Mouse (Mus musculus) thymus, postnatal 4 days (tissue): ENCODE results near the gene Mblac1.

Experiments used
- DNase-seq: peaks from one replicate; pipeline ENCODE4 v3.0.0; 2021

The Mblac1 gene

GRCm38 (mm10) chr5:138219864-138220263, 25.8 kb downstream of the Mblac1 start:
- DNase-seq = no peak

- DNase-seq = peak; percentile 95
Measured at GRCm38 (mm10) chr5:138222111-138222510, 28.0 kb downstream of the Mblac1 start.

DNA sequence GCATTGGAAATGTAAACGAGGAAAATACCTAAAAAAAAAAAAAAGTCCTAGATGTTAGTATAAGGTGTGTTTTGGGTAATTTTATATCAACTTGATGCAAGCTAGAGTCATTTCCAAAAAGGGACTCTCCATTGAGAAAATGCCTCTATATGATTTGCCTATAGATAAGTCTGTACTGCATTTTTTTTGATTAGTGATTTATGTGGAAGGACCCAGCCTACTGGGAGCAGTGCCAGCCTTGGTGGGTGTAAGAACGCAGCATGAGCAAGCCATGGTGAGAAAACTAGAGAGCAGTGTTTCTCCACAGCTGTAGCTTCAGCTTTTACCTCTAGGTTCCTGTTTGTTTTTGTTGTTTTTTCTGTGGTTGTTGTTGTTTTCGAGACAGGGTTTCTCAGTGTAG, 29.2 kb downstream of the Mblac1 start:
- no peak for DNase-seq

DNA sequence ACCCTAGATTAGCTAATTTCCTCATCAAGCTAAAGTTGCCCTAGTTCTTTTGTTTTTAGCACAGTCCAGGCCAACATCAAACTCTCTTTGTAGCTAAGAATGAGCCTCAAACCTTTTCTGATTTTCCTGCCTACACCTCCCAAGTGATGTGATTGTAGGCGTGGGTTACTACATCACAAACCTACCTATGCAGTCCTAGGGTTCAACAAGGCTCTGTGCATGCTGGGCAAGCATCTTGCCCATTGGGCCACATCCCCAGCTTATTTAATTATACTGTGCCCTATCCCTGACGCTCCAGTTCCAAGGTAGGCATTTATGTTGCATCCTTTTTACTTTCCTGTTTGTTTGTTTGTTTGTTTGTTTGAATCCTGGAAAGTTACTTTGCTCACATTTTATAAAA, 31.6 kb downstream of the Mblac1 start, which contains the start of gene Nxpe5:
Nxpe5 (plus strand) TSS at position 199 of the 400 bp plus-strand sequence.
- no peak for DNase-seq

DNA sequence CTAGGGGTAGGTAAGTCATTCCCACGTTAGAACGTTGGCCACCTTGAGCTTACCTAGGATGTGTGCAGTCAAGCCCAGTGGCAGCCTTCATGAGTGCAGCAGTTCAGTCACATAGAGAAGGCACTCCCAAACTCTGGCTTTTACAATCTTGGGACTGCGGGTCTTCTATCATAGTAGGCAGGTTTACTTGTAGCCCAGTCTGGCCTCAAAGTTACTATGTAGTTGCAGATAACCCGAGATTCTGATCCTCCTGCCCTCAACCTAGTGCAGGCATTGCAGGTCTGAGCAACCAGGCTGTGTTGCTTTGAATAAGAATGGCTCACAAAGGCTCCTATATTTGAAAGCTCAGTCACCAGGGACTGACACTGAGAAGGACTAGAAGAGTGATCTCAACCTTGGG, 32.4 kb downstream of the Mblac1 start:
- DNase-seq = no peak

DNA sequence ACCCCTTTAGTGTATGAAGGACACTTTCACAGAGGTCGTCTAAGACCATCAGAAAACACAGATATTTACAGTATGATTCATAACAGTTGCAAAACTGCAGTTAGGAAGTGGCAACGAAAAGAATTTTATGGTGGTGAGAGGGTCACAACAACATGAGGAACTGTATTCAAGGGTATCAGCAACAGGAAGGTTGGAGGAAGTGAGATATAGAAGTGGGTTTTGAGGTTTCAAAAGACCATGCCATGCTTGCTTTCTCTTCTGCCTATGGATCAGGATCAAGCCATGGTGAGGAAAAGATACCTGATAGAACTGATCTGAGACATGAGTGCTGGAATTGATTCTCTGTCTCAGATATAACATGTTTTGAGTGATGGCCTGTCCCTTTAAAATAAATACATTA, 33.3 kb downstream of the Mblac1 start:
- no peak for DNase-seq

- peak; percentile 77 for DNase-seq
Measured at GRCm38 (mm10) chr5:138228026-138228425, 33.9 kb downstream of the Mblac1 start.

- DNase-seq = no peak
Measured at GRCm38 (mm10) chr5:138229511-138229910, 35.4 kb downstream of the Mblac1 start.

- no peak for DNase-seq
Measured at GRCm38 (mm10) chr5:138233778-138234177, 39.7 kb downstream of the Mblac1 start.

GRCm38 (mm10) chr5:138234224-138234623, 40.1 kb downstream of the Mblac1 start:
- DNase-seq = no peak

DNA sequence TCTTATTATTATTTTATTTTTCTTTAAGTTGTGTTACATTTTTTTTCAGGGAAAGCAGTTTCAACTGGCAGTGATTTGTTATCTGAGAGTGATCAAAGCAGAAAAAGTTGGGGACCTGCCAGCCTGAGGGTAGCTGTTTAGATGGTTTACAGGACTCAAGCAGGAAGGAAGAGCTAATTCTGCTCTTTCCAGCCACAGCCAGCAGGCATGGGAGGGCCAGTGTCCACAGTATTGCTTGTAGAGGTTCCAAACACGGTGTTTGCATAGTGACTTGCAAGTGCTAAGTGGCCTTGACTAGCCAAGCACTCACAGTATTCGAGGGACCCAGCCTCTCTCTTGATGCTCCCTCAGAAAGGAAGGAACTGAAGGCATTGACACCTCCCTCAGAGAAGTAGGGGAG, 47.4 kb downstream of the Mblac1 start:
- no peak for DNase-seq
